Mouse (Mus musculus): ENCODE measurements around the gene Eif4a1. TPM values are rescaled to one million over a fixed set of nuclear protein-coding genes. Genes with fewer than 3 reads are reported as not detected.

The Eif4a1 gene
- polyA plus RNA-seq, 1 experiment from 2014 or later: 781 TPM

GRCm38 (mm10) chr11:69712954-69713672 lies 40.9 kb upstream of the Eif4a1 start:
- no peaks in the 10 kb centered on the region; the same call in 1 of the 2 replicates for H3K36me3 ChIP-seq (ENCODE audit: control insufficient read depth, insufficient read depth, low read length)
- no peaks in the 10 kb centered on the region for H3K27me3 ChIP-seq (ENCODE audit: control insufficient read depth, insufficient read depth, low read length)
- ATAC-seq (ENCODE audit: insufficient read depth, low FRiP score, low TSS enrichment) (no peak), DNase-seq (ENCODE audit: low spot score) (no peak)
- H3K27ac ChIP-seq (ENCODE audit: low read depth, low read length): no peak overlapping the region
- H3K9me3 ChIP-seq (ENCODE audit: control insufficient read depth, low read length): no peaks in the 10 kb centered on the region
- H3K9ac ChIP-seq (ENCODE audit: low read length): no peak overlapping the region
- H3K4me3 ChIP-seq (ENCODE audit: low read depth, low read length): no peak overlapping the region
- H3K4me1 ChIP-seq (ENCODE audit: control insufficient read depth, insufficient read depth, low read length): no peaks in the 10 kb centered on the region
- H3K4me2 ChIP-seq (ENCODE audit: low read depth): no peak overlapping the region
- WGBS: 76% methylated on average over 20 of the region's 20 CpGs

DNA sequence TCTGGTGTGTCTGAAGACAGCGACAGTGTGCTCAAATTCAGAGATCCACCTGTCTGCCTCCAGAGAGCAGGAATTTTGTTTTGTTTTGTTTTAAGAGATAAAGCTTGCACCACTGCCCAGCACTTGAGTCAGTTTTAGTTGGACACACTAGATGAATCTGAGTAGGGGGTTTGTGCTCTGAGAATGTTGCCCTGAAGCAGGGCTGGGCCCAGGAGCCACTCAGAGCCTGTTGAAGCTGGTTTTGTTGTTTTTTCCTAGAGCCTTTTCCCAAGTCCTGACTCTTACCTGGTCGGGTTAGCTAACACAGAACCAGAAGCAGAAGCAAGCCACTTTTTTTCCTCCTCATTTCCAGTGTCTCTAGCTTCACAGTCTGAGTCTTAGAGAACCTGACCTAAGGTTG lies 38.9 kb upstream of the Eif4a1 start:
- no peak for DNase-seq (ENCODE audit: low spot score)
- 81% methylated on average over 2 of the region's 2 CpGs for WGBS
- Histone ChIP-seq H3K36me3 (ENCODE audit: control insufficient read depth, insufficient read depth, low read length) (no peaks in the 10 kb centered on the region; the same call in 1 of the 2 replicates), H3K9ac (ENCODE audit: low read length) (no peak overlapping the region), H3K4me2 (ENCODE audit: low read depth) (no peak overlapping the region), H3K9me3 (ENCODE audit: control insufficient read depth, low read length) (no peaks in the 10 kb centered on the region), H3K4me3 (ENCODE audit: low read depth, low read length) (no peak overlapping the region), H3K27ac (ENCODE audit: low read depth, low read length) (no peak overlapping the region), H3K4me1 (ENCODE audit: control insufficient read depth, insufficient read depth, low read length) (no peaks in the 10 kb centered on the region), H3K27me3 (ENCODE audit: control insufficient read depth, insufficient read depth, low read length) (no peaks in the 10 kb centered on the region)
- ATAC-seq (ENCODE audit: insufficient read depth, low FRiP score, low TSS enrichment): no peak

- Histone ChIP-seq H3K27me3 (ENCODE audit: control insufficient read depth, insufficient read depth, low read length) (no peaks in the 10 kb centered on the region), H3K9ac (ENCODE audit: low read length) (no peak overlapping the region), H3K36me3 (ENCODE audit: control insufficient read depth, insufficient read depth, low read length) (no peaks in the 10 kb centered on the region; the same call in 1 of the 2 replicates), H3K27ac (ENCODE audit: low read depth, low read length) (no peak overlapping the region), H3K4me1 (ENCODE audit: control insufficient read depth, insufficient read depth, low read length) (no peaks in the 10 kb centered on the region), H3K4me2 (ENCODE audit: low read depth) (no peak overlapping the region), H3K4me3 (ENCODE audit: low read depth, low read length) (no peak overlapping the region), H3K9me3 (ENCODE audit: control insufficient read depth, low read length) (no peaks in the 10 kb centered on the region)
- ATAC-seq (ENCODE audit: insufficient read depth, low FRiP score, low TSS enrichment): no peak
- WGBS: 74% methylated on average over 3 of the region's 3 CpGs
- no peak for DNase-seq (ENCODE audit: low spot score)
These were observed 38.2 kb upstream of the Eif4a1 start for GRCm38 (mm10) chr11:69710470-69710869.

DNA sequence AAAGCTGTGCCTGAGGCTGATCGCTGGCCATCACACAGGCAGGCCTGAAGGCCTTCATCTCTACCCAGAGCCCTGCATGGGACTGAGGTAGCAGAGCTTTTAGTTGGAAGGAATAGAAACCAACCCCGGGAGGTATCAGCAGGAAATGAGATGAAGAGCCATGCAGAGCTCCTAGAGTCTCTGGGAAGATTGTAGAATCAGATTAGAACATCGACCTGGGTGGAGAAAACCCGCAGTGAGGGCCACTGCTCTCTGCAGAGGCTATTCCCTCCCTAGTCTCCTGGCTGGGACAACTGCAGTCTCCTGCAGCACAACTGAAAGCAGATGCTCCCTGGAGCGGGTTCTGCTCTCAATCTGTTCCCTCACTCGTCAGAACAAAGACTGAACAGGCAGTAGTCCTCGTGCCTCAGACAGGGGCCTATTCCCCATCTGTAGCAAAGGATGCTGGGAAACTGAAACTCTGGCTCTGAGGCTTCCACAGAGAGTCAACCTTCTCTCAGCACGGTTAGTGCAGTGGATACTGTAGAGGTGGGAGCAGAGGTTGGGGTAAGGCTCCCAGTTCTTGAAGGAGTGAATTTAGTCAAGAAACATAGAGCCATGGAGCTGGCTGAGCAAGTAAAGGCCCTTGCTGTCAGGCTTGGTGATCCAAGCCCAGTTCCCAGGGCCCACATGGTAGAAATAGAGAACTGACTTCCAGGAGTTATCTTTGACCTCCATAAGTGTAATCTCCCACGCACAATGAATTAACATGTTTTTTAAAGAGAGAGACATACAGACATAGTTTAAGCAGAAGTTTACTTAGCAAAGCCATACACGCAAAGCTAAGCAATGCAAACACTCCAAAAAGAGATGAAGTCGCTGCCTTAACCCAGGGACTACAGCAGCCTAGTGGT lies 37.6 kb upstream of the Eif4a1 start:
- H3K4me2 ChIP-seq (ENCODE audit: low read depth): no peak overlapping the region
- no peaks in the 10 kb centered on the region for H3K9me3 ChIP-seq (ENCODE audit: control insufficient read depth, low read length)
- peak overlapping the region; percentile 15; the same call in 1 of the 2 replicates for H3K9ac ChIP-seq (ENCODE audit: low read length)
- H3K4me1 ChIP-seq (ENCODE audit: control insufficient read depth, insufficient read depth, low read length): no peaks in the 10 kb centered on the region
- H3K36me3 ChIP-seq (ENCODE audit: control insufficient read depth, insufficient read depth, low read length): no peaks in the 10 kb centered on the region
- 0 out of 2 replicates have a peak overlapping the region, but pooled peaks have one; percentile 6 for H3K27ac ChIP-seq (ENCODE audit: low read depth, low read length)
- DNase-seq (ENCODE audit: low spot score): no peak
- H3K27me3 ChIP-seq (ENCODE audit: control insufficient read depth, insufficient read depth, low read length): no peaks in the 10 kb centered on the region
- 59% methylated on average over 11 of the region's 11 CpGs for WGBS
- no peak for ATAC-seq (ENCODE audit: insufficient read depth, low FRiP score, low TSS enrichment)
- H3K4me3 ChIP-seq (ENCODE audit: low read depth, low read length): no peak overlapping the region

GRCm38 (mm10) chr11:69708614-69709265 lies 36.5 kb upstream of the Eif4a1 start:
- Histone ChIP-seq H3K4me3 (ENCODE audit: low read depth, low read length) (no peak overlapping the region), H3K4me2 (ENCODE audit: low read depth) (no peak overlapping the region), H3K27ac (ENCODE audit: low read depth, low read length) (no peak overlapping the region), H3K9me3 (ENCODE audit: control insufficient read depth, low read length) (no peaks in the 10 kb centered on the region), H3K27me3 (ENCODE audit: control insufficient read depth, insufficient read depth, low read length) (no peaks in the 10 kb centered on the region), H3K4me1 (ENCODE audit: control insufficient read depth, insufficient read depth, low read length) (no peaks in the 10 kb centered on the region), H3K36me3 (ENCODE audit: control insufficient read depth, insufficient read depth, low read length) (no peaks in the 10 kb centered on the region), H3K9ac (ENCODE audit: low read length) (no peak overlapping the region)
- ATAC-seq (ENCODE audit: insufficient read depth, low FRiP score, low TSS enrichment) (no peak), DNase-seq (ENCODE audit: low spot score) (no peak)
- 69% methylated on average over 3 of the region's 3 CpGs for WGBS

DNA sequence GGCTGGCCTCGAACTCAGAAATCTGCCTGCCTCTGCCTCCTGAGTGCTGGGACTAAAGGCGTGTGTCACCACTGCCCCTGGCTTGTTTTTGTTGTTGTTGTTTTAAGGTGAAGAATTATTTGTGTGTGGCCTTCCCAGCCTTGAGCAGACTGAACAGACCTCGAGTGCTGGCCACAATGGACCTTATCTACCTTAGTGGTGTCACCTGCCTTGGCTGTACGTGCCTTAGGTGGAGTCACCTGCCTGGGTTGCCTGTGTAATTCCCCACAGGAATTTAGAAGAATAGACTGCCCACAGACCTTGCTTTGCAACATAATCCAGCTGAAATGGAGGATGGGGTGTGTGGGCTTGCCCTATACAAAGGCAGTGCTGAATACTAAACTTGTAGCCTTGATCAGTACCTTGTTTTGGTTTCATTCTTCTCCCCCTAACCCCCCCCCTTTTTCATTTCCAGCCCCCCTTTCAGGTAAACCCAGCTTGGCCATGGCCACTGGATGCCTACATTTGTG lies 35.7 kb upstream of the Eif4a1 start:
- Histone ChIP-seq H3K4me2 (ENCODE audit: low read depth) (no peak overlapping the region), H3K9ac (ENCODE audit: low read length) (no peak overlapping the region), H3K36me3 (ENCODE audit: control insufficient read depth, insufficient read depth, low read length) (no peaks in the 10 kb centered on the region), H3K9me3 (ENCODE audit: control insufficient read depth, low read length) (no peaks in the 10 kb centered on the region), H3K27ac (ENCODE audit: low read depth, low read length) (no peak overlapping the region), H3K27me3 (ENCODE audit: control insufficient read depth, insufficient read depth, low read length) (no peaks in the 10 kb centered on the region), H3K4me3 (ENCODE audit: low read depth, low read length) (no peak overlapping the region), H3K4me1 (ENCODE audit: control insufficient read depth, insufficient read depth, low read length) (no peaks in the 10 kb centered on the region)
- ATAC-seq (ENCODE audit: insufficient read depth, low FRiP score, low TSS enrichment): no peak
- 89% methylated on average over 4 of the region's 4 CpGs for WGBS
- DNase-seq (ENCODE audit: low spot score): no peak

DNA sequence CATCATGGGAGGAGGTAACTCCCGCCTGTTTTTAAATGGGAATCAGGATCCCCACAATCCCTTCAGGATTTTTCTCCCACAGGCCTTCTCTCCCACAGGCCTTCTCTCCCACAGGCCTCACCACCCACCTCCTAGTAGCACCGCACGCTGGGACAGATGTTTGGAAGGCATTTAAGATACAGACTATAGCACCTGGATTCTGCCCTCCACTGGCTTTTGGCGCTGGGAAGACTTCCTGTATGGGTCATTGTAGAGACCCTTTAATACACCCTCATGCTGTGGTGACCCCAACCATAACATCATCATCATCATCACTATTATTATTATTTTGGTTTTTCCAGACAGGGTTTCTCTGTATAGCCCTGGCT lies 35.2 kb upstream of the Eif4a1 start:
- no peak overlapping the region for H3K27ac ChIP-seq (ENCODE audit: low read depth, low read length)
- no peak for ATAC-seq (ENCODE audit: insufficient read depth, low FRiP score, low TSS enrichment)
- H3K9me3 ChIP-seq (ENCODE audit: control insufficient read depth, low read length): no peaks in the 10 kb centered on the region
- H3K4me3 ChIP-seq (ENCODE audit: low read depth, low read length): no peak overlapping the region
- H3K9ac ChIP-seq (ENCODE audit: low read length): no peak overlapping the region
- H3K4me2 ChIP-seq (ENCODE audit: low read depth): no peak overlapping the region
- no peaks in the 10 kb centered on the region for H3K36me3 ChIP-seq (ENCODE audit: control insufficient read depth, insufficient read depth, low read length)
- 83% methylated on average over 4 of the region's 4 CpGs for WGBS
- H3K27me3 ChIP-seq (ENCODE audit: control insufficient read depth, insufficient read depth, low read length): no peaks in the 10 kb centered on the region
- no peak for DNase-seq (ENCODE audit: low spot score)
- H3K4me1 ChIP-seq (ENCODE audit: control insufficient read depth, insufficient read depth, low read length): no peaks in the 10 kb centered on the region

- no peak for DNase-seq (ENCODE audit: low spot score)
- H3K27me3 ChIP-seq (ENCODE audit: control insufficient read depth, insufficient read depth, low read length): no peaks in the 10 kb centered on the region
- H3K9me3 ChIP-seq (ENCODE audit: control insufficient read depth, low read length): no peaks in the 10 kb centered on the region
- no peaks in the 10 kb centered on the region for H3K4me1 ChIP-seq (ENCODE audit: control insufficient read depth, insufficient read depth, low read length)
- no peak overlapping the region for H3K27ac ChIP-seq (ENCODE audit: low read depth, low read length)
- WGBS: 43% methylated on average over 6 of the region's 6 CpGs
- ATAC-seq (ENCODE audit: insufficient read depth, low FRiP score, low TSS enrichment): no peak
- no peak overlapping the region for H3K4me3 ChIP-seq (ENCODE audit: low read depth, low read length)
- H3K4me2 ChIP-seq (ENCODE audit: low read depth): no peak overlapping the region
- no peaks in the 10 kb centered on the region for H3K36me3 ChIP-seq (ENCODE audit: control insufficient read depth, insufficient read depth, low read length)
- H3K9ac ChIP-seq (ENCODE audit: low read length): no peak overlapping the region
These were observed 34.7 kb upstream of the Eif4a1 start for GRCm38 (mm10) chr11:69706775-69707479.

Measured in neural tube, embryonic 11.5 days (tissue).